Mouse (Mus musculus) liver, adult (tissue): ENCODE measurements around the gene Wnt1.

Experiments used
- GATA4 ChIP-seq: IDR thresholded peaks from 2 replicates; pipeline ENCODE4 v1.6.1; 2014; ENCODE audit warnings: mild to moderate bottlenecking, low read length; ENCODE audit not compliant: insufficient replicate concordance

Wnt1 gene

DNA sequence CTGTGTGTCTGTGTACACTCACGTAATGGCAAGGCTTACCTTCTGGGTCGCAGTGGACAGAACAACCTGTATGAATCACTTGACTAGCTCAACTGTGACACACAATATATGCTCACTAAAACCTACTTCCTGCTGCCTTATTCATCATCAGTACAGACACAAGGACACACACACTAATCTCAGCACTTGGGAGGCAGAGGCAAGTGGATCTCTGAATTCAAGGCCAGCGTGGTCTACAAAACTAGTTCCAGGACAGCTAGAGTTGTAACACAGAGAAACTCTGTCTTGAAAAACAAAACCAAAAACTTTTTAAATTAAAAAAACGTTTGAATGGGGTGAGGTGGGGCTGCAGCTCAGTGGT, 48.1 kb downstream of the Wnt1 start:
- no peak for TF ChIP-seq GATA4

DNA sequence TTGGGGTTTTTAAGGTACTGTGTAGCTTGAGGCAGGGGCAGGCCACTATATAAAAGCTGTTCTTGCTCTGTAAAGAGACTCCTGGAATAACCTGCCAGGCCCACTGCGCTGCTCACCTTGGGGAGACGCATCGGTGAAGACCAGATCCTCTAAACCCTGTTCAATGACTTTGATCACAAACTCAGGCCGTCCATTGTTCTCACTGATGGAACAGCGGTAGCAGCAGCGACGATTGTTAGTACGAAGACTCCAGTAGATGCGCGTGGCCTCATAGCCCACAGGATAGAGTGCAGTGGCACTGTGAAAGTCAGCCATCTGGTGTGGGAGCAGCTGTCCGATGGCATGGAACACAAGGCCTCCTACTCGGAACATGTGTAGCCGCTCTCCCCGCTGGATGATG, 49.5 kb downstream of the Wnt1 start:
- no peak for TF ChIP-seq GATA4

DNA sequence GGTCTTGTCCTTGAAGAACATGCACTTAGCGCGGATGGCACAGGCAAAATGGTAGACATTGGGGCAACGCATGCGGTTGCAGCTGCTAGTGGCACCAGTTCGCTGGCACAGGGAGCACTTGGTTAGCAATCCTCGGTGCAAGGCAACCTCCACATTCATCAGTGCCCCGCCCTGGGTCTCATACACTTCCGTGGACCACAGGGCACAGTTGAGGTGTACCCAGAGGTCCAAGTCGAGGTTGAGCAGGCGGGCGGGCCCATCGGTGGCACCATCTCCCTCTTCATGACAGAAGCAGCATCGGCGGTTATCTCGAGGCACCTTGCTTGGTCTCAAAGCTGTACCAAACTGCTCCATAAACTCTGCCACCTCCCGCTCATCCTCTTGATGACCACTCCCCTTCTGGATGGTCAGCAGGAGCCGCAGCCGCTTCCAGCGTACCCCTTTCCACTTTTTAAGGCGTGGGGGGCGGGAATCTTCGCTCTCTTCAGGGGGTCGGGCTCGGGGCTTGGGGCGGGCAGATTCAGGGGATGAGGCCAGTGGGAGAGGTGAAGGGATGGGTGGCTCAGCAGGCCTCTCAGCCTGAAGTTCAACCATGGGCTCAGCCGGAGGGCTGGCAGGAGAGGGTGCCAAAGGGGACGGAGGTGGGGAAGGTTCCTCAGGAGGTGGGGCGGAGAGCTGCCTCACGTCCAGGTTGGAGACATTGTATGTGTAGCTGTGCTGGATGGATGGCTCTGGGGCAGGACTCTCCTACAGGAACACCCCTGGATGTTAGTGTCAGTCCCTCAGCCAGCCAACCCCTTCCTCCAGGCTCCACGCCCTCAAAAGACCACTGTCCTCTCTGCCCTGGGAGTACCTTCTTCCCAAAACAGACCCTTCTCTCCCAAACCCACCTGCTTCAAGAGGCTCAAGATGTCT, 50.3 kb downstream of the Wnt1 start:
- no peak for TF ChIP-seq GATA4
